Mouse (Mus musculus): ENCODE results near the gene Gab1.

DNA sequence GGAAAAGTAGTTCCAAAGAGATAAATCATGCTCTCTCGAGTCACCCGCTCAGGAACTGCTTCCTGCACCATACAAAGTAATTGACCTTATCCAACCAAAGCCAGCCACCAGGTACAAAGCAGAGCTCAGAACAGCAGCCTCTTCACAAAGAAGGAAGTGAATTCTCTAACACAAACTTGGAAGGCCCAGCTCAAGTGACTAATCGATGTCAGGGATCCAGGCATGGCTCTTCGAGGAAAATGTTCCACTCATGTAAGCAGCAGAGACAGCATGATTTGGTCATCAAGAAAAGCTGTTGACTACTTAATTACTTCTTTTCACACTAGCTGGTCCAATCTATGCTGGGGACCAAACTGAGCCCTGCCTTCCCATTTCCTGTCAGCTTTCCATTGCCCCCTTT is 69.4 kb downstream of the Gab1 start:
- TF ChIP-seq CTCF (conservative IDR thresholded peaks at IDR 0.05; ENCODE audit: low read length), result no peak
- no peak for TF ChIP-seq NANOG (IDR thresholded peaks at IDR 0.05; ENCODE audit: borderline replicate concordance, low read length)

All from E14TG2a.4 (cell line).